Comparison of ENCODE assay signal across 28 mouse cellular contexts in the genomic region with DNA sequence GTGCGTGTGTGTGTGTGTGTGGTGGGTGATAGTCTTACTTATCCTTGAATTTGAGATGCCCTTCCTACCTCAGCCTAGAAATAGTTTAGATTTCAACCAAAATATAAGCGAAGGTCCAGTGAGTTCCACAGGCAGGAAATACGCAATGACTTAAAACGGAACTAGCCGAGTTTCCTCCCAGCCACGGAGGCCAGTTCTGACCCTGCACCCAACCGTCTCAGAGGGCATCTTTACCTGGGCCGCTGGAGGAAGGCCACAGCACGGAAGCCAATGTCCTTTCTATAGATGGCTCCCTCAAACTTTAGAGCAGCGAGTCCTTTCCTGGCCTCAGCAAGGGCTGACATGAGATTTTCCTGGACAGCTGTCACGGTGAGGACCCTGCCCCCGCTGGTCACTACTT.
"Had no signal": no experiment of that assay in that cellular context is flagged by ENCODE, and none has a peak within 500 bp of the region (broad histone marks: within the 10 kb centered on the region; RNA-seq: fewer than 3 reads in every experiment).

No protein-coding gene starts in this region.

- H3K27ac ChIP-seq: embryonic facial prominence, embryonic 10.5 days; embryonic facial prominence, embryonic 12.5 days; embryonic facial prominence, embryonic 13.5 days; embryonic facial prominence, embryonic 15.5 days; forebrain, embryonic 10.5 days; forebrain, embryonic 12.5 days; forebrain, embryonic 13.5 days; forebrain, embryonic 15.5 days; gastrocnemius, adult 2 months; heart, adult 2 months had no signal

- ATAC-seq: forebrain, embryonic 13.5 days; forebrain, embryonic 14.5 days; forebrain, embryonic 15.5 days; forebrain, embryonic 16.5 days; forebrain, postnatal 0 days had no signal

- DNase-seq: cerebellum, adult 2 months; cerebellum, adult 8-10 months; cerebellum, adult 9-10 months; cerebellum, adult 9-11 months; cerebellum, postnatal 10 days; cerebellum, postnatal 14 days; cerebellum, postnatal 25 days; embryo, embryonic 11 days; forebrain, postnatal 0 days; gastrocnemius, adult 2 months; gastrocnemius, postnatal 10 days; gastrocnemius, postnatal 14 days; gastrocnemius, postnatal 25 days; gastrocnemius, postnatal 36 days; heart, adult 11 months; heart, adult 18-20 months; heart, adult 2 months had no signal

- H3K4me3 ChIP-seq: embryonic facial prominence, embryonic 10.5 days; embryonic facial prominence, embryonic 12.5 days; embryonic facial prominence, embryonic 13.5 days; embryonic facial prominence, embryonic 15.5 days; erythroblast, embryonic 14.5 days; forebrain, embryonic 10.5 days; forebrain, embryonic 12.5 days; forebrain, embryonic 13.5 days; forebrain, embryonic 15.5 days; gastrocnemius, adult 2 months; heart, adult 2 months had no signal

- H3K4me1 ChIP-seq: embryonic facial prominence, embryonic 10.5 days; embryonic facial prominence, embryonic 12.5 days; embryonic facial prominence, embryonic 13.5 days; embryonic facial prominence, embryonic 15.5 days; forebrain, embryonic 10.5 days; forebrain, embryonic 12.5 days; forebrain, embryonic 13.5 days; forebrain, embryonic 15.5 days had no signal
